ENCODE assay signal across 8 mouse cellular contexts in the genomic region with DNA sequence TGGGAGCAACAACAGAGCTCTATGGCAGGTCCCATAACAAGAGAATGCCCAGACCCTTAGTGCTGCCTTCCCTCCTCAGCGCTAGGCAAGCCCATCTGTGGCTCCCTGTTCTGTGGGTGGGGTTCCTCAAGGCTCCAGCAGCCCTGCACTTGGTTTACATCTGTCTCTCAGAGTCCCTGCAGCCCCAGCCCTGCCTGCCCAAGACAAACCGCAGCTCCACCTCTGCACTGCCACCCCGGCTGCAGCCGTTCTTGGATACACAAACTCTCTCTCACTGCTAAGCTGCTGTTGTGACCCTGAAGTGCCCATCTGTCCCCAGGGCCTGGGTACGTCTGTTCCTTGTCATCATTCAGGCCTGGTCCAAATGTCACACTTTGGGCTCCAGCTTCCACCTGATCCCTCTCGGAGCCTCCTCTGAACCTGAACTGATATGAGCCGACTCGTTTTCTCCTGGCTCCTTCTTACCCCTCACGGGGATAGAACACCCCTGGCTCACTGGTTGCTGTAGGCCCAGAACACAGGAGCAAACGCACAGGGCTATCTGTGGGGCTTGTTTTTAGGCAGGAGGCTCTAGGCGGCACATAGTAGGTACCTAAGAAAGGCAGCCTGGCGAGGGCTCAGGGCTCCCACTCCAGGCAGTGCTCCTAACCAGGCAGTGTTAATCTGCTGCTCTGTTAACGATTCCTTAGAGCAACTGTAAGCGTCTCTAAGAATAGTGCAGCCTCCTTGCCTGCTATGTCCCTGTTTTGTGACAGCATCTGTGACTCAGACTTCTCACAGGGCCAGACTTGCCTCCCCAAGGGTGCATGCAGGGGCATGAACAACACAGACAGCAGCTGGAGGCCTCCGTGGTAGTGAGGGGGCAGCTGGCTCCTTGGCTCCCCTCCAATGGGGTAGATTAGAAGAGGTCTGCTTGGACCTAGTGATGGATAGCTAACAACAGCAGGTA. TPM values are rescaled to one million over a fixed set of nuclear protein-coding genes. Genes with fewer than 3 reads are reported as not detected.
DNase-seq lines count a peak whose midpoint lies in the region; ATAC-seq lines count a peak whose summit lies in the region.

No protein-coding gene starts in this region.

- H3K27ac ChIP-seq in forebrain, embryonic 12.5 days = peak overlapping the region; percentile 76
- H3K27ac ChIP-seq in intestine, embryonic 16.5 days (ENCODE audit: low read length) = peak overlapping the region; percentile 68
- peak overlapping the region; percentile 60 for H3K27ac ChIP-seq in midbrain, embryonic 14.5 days (replicated peaks; ENCODE audit: low read depth, low read length)

- ATAC-seq in forebrain, embryonic 12.5 days (ENCODE audit: low FRiP score) = no peak
- ATAC-seq in intestine, embryonic 16.5 days = peak; percentile 33; the same call in 1 of the 2 replicates
- no peak; the same call in 1 of the 2 replicates for ATAC-seq in midbrain, embryonic 14.5 days (ENCODE audit: low FRiP score, low TSS enrichment)

- H3K9me3 ChIP-seq in forebrain, embryonic 12.5 days = no peaks in the 10 kb centered on the region
- H3K9me3 ChIP-seq in intestine, embryonic 16.5 days (ENCODE audit: control insufficient read depth, low read length) = no peaks in the 10 kb centered on the region
- H3K9me3 ChIP-seq in midbrain, embryonic 14.5 days (ENCODE audit: control insufficient read depth, low read length) = no peaks in the 10 kb centered on the region

- peak; percentile 47 for DNase-seq in gastrocnemius, postnatal 25 days
- no peak for DNase-seq in gastrocnemius, postnatal 14 days
- peak; percentile 73 for DNase-seq in MN1 (ENCODE audit: low spot score)
- DNase-seq in midbrain, embryonic 14.5 days = peak; percentile 64
- DNase-seq in thymus, postnatal 4 days = peak; percentile 77
- DNase-seq in kidney, postnatal 14 days = no peak

- H3K4me3 ChIP-seq in forebrain, embryonic 12.5 days (replicated peaks) = no peak overlapping the region
- H3K4me3 ChIP-seq in intestine, embryonic 16.5 days (ENCODE audit: low read length) = no peak overlapping the region
- H3K4me3 ChIP-seq in midbrain, embryonic 14.5 days (replicated peaks; ENCODE audit: low read depth, low read length) = no peak overlapping the region

- H3K36me3 ChIP-seq in forebrain, embryonic 12.5 days (replicated peaks) = no peaks in the 10 kb centered on the region
- no peaks in the 10 kb centered on the region for H3K36me3 ChIP-seq in intestine, embryonic 16.5 days (ENCODE audit: control insufficient read depth, insufficient read depth, low read length)
- no peaks in the 10 kb centered on the region for H3K36me3 ChIP-seq in midbrain, embryonic 14.5 days (ENCODE audit: control insufficient read depth, insufficient read depth, low read length)

- no peak overlapping the region for H3K4me2 ChIP-seq in forebrain, embryonic 12.5 days
- H3K4me2 ChIP-seq in intestine, embryonic 16.5 days (ENCODE audit: low read depth, low read length) = no peak overlapping the region
- no peak overlapping the region for H3K4me2 ChIP-seq in midbrain, embryonic 14.5 days (ENCODE audit: low read length)

- WGBS in forebrain, embryonic 12.5 days = 44% methylated on average over 15 of the region's 15 CpGs
- 40% methylated on average over 15 of the region's 15 CpGs for WGBS in intestine, embryonic 16.5 days
- WGBS in midbrain, embryonic 14.5 days = 49% methylated on average over 15 of the region's 15 CpGs

- H3K9ac ChIP-seq in forebrain, embryonic 12.5 days = peak overlapping the region; percentile 18; the same call in 1 of the 2 replicates
- H3K9ac ChIP-seq in intestine, embryonic 16.5 days (ENCODE audit: low read depth, low read length) = 0 out of 2 replicates have a peak overlapping the region, but pooled peaks have one; percentile 25
- H3K9ac ChIP-seq in midbrain, embryonic 14.5 days (replicated peaks; ENCODE audit: low read length) = no peak overlapping the region; the same call in 1 of the 2 replicates

- intact Hi-C loops in gastrocnemius, postnatal 14 days (cut with DNase I; ENCODE audit: low total_unique reads) = no loop called here

- H3K4me1 ChIP-seq in forebrain, embryonic 12.5 days = peaks cover 67% of the 10 kb centered on the region
- H3K4me1 ChIP-seq in intestine, embryonic 16.5 days (ENCODE audit: control insufficient read depth, insufficient read depth, low read length) = peaks cover 30% of the 10 kb centered on the region
- H3K4me1 ChIP-seq in midbrain, embryonic 14.5 days (ENCODE audit: control insufficient read depth, insufficient read depth, low read length) = peaks cover 26% of the 10 kb centered on the region

- 0 out of 2 replicates have a peak, but pooled peaks cover 2% of the 10 kb centered on the region for H3K27me3 ChIP-seq in forebrain, embryonic 12.5 days
- no peaks in the 10 kb centered on the region for H3K27me3 ChIP-seq in intestine, embryonic 16.5 days (replicated peaks; ENCODE audit: control insufficient read depth, insufficient read depth, low read length)
- no peaks in the 10 kb centered on the region for H3K27me3 ChIP-seq in midbrain, embryonic 14.5 days (ENCODE audit: control insufficient read depth, insufficient read depth, low read length)

RNA-seq across cellular contexts. Expression of a gene that starts 50.0 kb away (rescaled TPM):
- 10 to 100 TPM; 36.0 to 40.9 TPM for total RNA-seq in gastrocnemius, postnatal 25 days (2021)
- total RNA-seq in gastrocnemius, postnatal 14 days (2021) = 10 to 100 TPM; 42.8 to 46.5 TPM
- 92.7 and 97.1 TPM in 2 replicates for polyA plus RNA-seq in forebrain, embryonic 12.5 days (2016; fragmentation: Nextera tagmentation; extraction: Ambion mirVana)
- polyA plus RNA-seq in intestine, embryonic 16.5 days (2015; fragmentation: Nextera tagmentation; extraction: Ambion mirVana) = 78.1 and 84.8 TPM in 2 replicates
- 65.2 and 72.3 TPM in 2 replicates for polyA plus RNA-seq in midbrain, embryonic 14.5 days (2014; fragmentation: Nextera tagmentation; extraction: Ambion mirVana)

RNA-seq across cellular contexts. Expression of a gene that starts 53.8 kb away (rescaled TPM):
- 10 to 100 TPM; 10.0 to 10.4 TPM for total RNA-seq in gastrocnemius, postnatal 25 days (2021)
- total RNA-seq in gastrocnemius, postnatal 14 days (2021) = 1 to 10 TPM; 6.8 to 8.8 TPM
- polyA plus RNA-seq in forebrain, embryonic 12.5 days (2016; fragmentation: Nextera tagmentation; extraction: Ambion mirVana) = 17.7 and 19.1 TPM in 2 replicates
- polyA plus RNA-seq in intestine, embryonic 16.5 days (2015; fragmentation: Nextera tagmentation; extraction: Ambion mirVana) = 30.5 and 33.6 TPM in 2 replicates
- polyA plus RNA-seq in midbrain, embryonic 14.5 days (2014; fragmentation: Nextera tagmentation; extraction: Ambion mirVana) = 19.7 and 20.7 TPM in 2 replicates

Comparison
In these comparisons a context has a peak if more than half of its experiments do, and no peak if none do; other contexts are left out.
1. DNase-seq: peak in gastrocnemius, postnatal 25 days (single experiment), MN1 (single experiment), midbrain, embryonic 14.5 days (single experiment) and thymus, postnatal 4 days (single experiment); none in gastrocnemius, postnatal 14 days (single experiment) and kidney, postnatal 14 days (single experiment).
2. Peak in every context shown above with its lines, with median percentiles within 50 percentile points of each other: H3K27ac ChIP-seq.